Mouse (Mus musculus): ENCODE data around the gene Naa80.

The Naa80 gene

GRCm38 (mm10) chr9:107578587-107578986 lies at the start of gene Naa80:
TSS of gene Naa80 (plus strand) at chr9:107578887.
- DNase-seq: no peak

GRCm38 (mm10) chr9:107533791-107534407 lies 44.8 kb upstream of the Naa80 start, which contains the start of gene Tmem115:
TSS of gene Tmem115 (plus strand) at chr9:107533945.
- DNase-seq: peak; percentile 96

- peak; percentile 65 for DNase-seq
Observed at GRCm38 (mm10) chr9:107534408-107535202, 44.1 kb upstream of the Naa80 start.

GRCm38 (mm10) chr9:107538231-107538630 lies 40.5 kb upstream of the Naa80 start:
- DNase-seq: no peak

GRCm38 (mm10) chr9:107538711-107539110 lies 40.0 kb upstream of the Naa80 start:
- no peak for DNase-seq

GRCm38 (mm10) chr9:107539940-107540339 lies 38.7 kb upstream of the Naa80 start:
- DNase-seq: no peak

- DNase-seq: no peak
Observed at GRCm38 (mm10) chr9:107540420-107540819, 38.3 kb upstream of the Naa80 start.

- no peak for DNase-seq
Observed at GRCm38 (mm10) chr9:107541005-107541404, 37.7 kb upstream of the Naa80 start.

GRCm38 (mm10) chr9:107541474-107542351 lies 37.0 kb upstream of the Naa80 start, which contains the start of the genes Cyb561d2 and Nprl2:
TSS of gene Cyb561d2 (minus strand) at chr9:107542193.
TSS of gene Nprl2 (plus strand) at chr9:107542226.
- peak; percentile 94 for DNase-seq

- DNase-seq: no peak
Observed at GRCm38 (mm10) chr9:107542352-107542686, 36.4 kb upstream of the Naa80 start.

GRCm38 (mm10) chr9:107542721-107543120 lies 36.0 kb upstream of the Naa80 start:
- peak; percentile 63 for DNase-seq

GRCm38 (mm10) chr9:107543299-107543698 lies 35.4 kb upstream of the Naa80 start:
- DNase-seq: no peak

GRCm38 (mm10) chr9:107544196-107544700 lies 34.4 kb upstream of the Naa80 start:
- peak; percentile 59 for DNase-seq

- peak; percentile 63 for DNase-seq
Observed at GRCm38 (mm10) chr9:107544729-107545128, 34.0 kb upstream of the Naa80 start.

GRCm38 (mm10) chr9:107545199-107545598 lies 33.5 kb upstream of the Naa80 start:
- no peak for DNase-seq

GRCm38 (mm10) chr9:107545602-107546001 lies 33.1 kb upstream of the Naa80 start:
- DNase-seq: peak; percentile 86

- DNase-seq: peak; percentile 51
Observed at GRCm38 (mm10) chr9:107547026-107547425, 31.7 kb upstream of the Naa80 start, which contains the start of gene Zmynd10. TSS of gene Zmynd10 (plus strand) at chr9:107547298.

GRCm38 (mm10) chr9:107547957-107548356 lies 30.7 kb upstream of the Naa80 start:
- no peak for DNase-seq

- DNase-seq: peak; percentile 50
Observed at GRCm38 (mm10) chr9:107548820-107549219, 29.9 kb upstream of the Naa80 start.

- no peak for DNase-seq
Observed at GRCm38 (mm10) chr9:107549297-107550074, 29.2 kb upstream of the Naa80 start.

GRCm38 (mm10) chr9:107550491-107551116 lies 28.1 kb upstream of the Naa80 start:
- DNase-seq: peak; percentile 53
